Mouse (Mus musculus): ENCODE results near the gene Orai3.

The Orai3 gene

DNA sequence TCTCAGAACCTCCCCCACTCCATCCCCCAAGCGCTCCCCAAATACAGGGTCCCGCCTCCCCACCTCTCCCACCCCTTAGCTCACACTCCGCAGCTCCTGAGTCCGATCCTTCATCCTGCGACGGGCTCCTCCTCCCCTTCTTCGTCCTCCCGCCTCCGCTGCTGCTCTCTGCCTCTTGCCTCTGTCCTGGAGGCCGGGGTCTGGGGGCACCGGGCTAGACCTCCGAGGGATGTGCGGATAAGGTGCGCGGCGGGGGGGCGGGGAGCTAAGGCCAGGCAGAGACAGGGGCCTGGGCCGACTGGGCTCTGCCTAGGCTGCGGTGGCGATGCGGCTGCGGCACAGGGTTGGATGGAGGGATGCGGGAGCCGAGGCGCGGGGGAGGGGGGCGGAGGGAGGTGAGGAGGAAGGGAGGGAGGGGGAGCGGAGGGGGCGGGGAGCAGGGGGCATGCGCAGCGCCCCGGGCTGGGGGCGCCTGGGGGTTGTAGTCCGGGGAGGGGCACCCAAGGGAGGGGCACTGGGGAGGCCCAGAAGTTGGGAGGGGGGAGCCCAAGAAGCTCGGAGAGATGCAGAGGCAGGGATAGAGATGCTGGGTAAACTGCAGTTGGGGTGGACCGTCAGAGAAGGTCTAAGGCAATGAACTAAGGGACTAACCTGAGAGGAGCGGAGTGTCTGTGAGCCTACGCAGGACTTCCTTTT lies 54.7 kb downstream of the Orai3 start, which contains the start of the genes Stx4a and Stx1b:
TSS of gene Stx4a (plus strand) at position 119 of the 696 bp plus-strand sequence.
TSS of gene Stx1b (minus strand) at position 374 of the 696 bp plus-strand sequence.
- DNase-seq (ENCODE audit: low spot score in 2 of 2), result no peak

All from right cerebral cortex, postnatal 36 days (tissue).